Mouse (Mus musculus) E14TG2a.4 (cell line): ENCODE data around the gene Hey2.
A peak's percentile ranks its signal among the peaks of the same experiment; 100 is the strongest.

Source experiments
- CTCF ChIP-seq: conservative IDR thresholded peaks from 2 replicates; pipeline ENCODE4 v1.5.1; 2014; ENCODE audit warnings: low read length
- NANOG ChIP-seq: IDR thresholded peaks from 2 replicates; pipeline ENCODE4 v1.6.1; 2014; ENCODE audit warnings: borderline replicate concordance, low read length, mixed read lengths

DNA sequence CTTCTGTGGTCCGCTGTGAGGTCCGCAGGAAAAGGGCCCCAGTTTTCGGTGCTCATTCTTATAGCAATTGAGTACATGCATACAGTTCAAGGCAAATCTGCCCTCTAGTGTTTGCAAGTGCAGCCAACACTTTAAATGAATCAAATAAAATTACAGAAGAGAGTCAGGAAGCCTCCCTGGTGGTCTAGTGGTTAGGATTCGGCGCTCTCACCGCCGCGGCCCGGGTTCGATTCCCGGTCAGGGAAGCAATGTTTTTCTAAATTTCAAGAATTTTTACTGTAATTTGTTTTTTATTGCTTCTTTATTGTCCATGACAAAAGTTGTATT is 31.7 kb downstream of the Hey2 start:
- peak; percentile 52 for TF ChIP-seq CTCF
- TF ChIP-seq NANOG, result no peak
